Mouse (Mus musculus) splenic B cell, adult 2 months (primary cell): ENCODE results near the gene Pmepa1.
A peak's percentile ranks its signal among the peaks of the same experiment; 100 is the strongest.

Experiments
- DNase-seq: peaks from one replicate; pipeline ENCODE4 v3.0.0-alpha.2; 2011; ENCODE audit warnings: low read depth, low spot score
- H3K27me3 ChIP-seq: 2 replicates; pipeline ENCODE4 v1.6.1; 2012; ENCODE audit warnings: mild to moderate bottlenecking, low read length, moderate library complexity, mixed read lengths; ENCODE audit not compliant: control insufficient read depth, poor library complexity, insufficient read depth, severe bottlenecking
- H3K36me3 ChIP-seq: 2 replicates; pipeline ENCODE4 v1.6.1; 2012; ENCODE audit warnings: mild to moderate bottlenecking, low read length, moderate library complexity, mixed read lengths; ENCODE audit not compliant: control insufficient read depth, poor library complexity, insufficient read depth, severe bottlenecking

The Pmepa1 gene

GRCm38 (mm10) chr2:173285816-173286538 lies 9.6 kb upstream of the Pmepa1 start:
- DNase-seq, result no peak
- no peaks in the 10 kb centered on the region; the same call in 1 of the 2 replicates for H3K27me3 ChIP-seq

GRCm38 (mm10) chr2:173284771-173285170 lies 8.4 kb upstream of the Pmepa1 start:
- DNase-seq, result no peak
- H3K36me3 ChIP-seq, result no peaks in the 10 kb centered on the region
- no peaks in the 10 kb centered on the region; the same call in 1 of the 2 replicates for H3K27me3 ChIP-seq

More at GRCm38 (mm10) chr2:173285816-173286538, 9.6 kb upstream of the Pmepa1 start:
- H3K36me3 ChIP-seq, result no peaks in the 10 kb centered on the region

- H3K36me3 ChIP-seq, result no peaks in the 10 kb centered on the region
- no peaks in the 10 kb centered on the region; the same call in 1 of the 2 replicates for H3K27me3 ChIP-seq
- DNase-seq, result no peak
Measured at GRCm38 (mm10) chr2:173282191-173282590, 5.9 kb upstream of the Pmepa1 start.

- Histone ChIP-seq H3K27me3 (no peaks in the 10 kb centered on the region), H3K36me3 (no peaks in the 10 kb centered on the region)
- no peak for DNase-seq
Measured at GRCm38 (mm10) chr2:173281021-173281937, 4.9 kb upstream of the Pmepa1 start.

GRCm38 (mm10) chr2:173278846-173279580 lies 2.7 kb upstream of the Pmepa1 start:
- Histone ChIP-seq H3K36me3 (no peaks in the 10 kb centered on the region), H3K27me3 (0 out of 2 replicates have a peak, but pooled peaks cover 3% of the 10 kb centered on the region)
- DNase-seq, result peak; percentile 67

GRCm38 (mm10) chr2:173276859-173277258 lies 526 bp upstream of the Pmepa1 start:
- 0 out of 2 replicates have a peak, but pooled peaks cover 3% of the 10 kb centered on the region for H3K27me3 ChIP-seq
- no peaks in the 10 kb centered on the region for H3K36me3 ChIP-seq
- no peak for DNase-seq

- Histone ChIP-seq H3K36me3 (no peaks in the 10 kb centered on the region), H3K27me3 (0 out of 2 replicates have a peak, but pooled peaks cover 3% of the 10 kb centered on the region)
- DNase-seq, result peak; percentile 54
Measured at GRCm38 (mm10) chr2:173275343-173276201, 761 bp downstream of the Pmepa1 start.

- Histone ChIP-seq H3K27me3 (0 out of 2 replicates have a peak, but pooled peaks cover 3% of the 10 kb centered on the region), H3K36me3 (no peaks in the 10 kb centered on the region)
- DNase-seq, result peak; percentile 32
Measured at GRCm38 (mm10) chr2:173274428-173275342, 1.6 kb downstream of the Pmepa1 start.

- no peaks in the 10 kb centered on the region for H3K36me3 ChIP-seq
Measured at GRCm38 (mm10) chr2:173273885-173274284, 2.4 kb downstream of the Pmepa1 start.

GRCm38 (mm10) chr2:173272354-173272900 lies 3.9 kb downstream of the Pmepa1 start:
- no peak for DNase-seq
- 0 out of 2 replicates have a peak, but pooled peaks cover 3% of the 10 kb centered on the region for H3K27me3 ChIP-seq
- no peaks in the 10 kb centered on the region for H3K36me3 ChIP-seq

More at GRCm38 (mm10) chr2:173273885-173274284, 2.4 kb downstream of the Pmepa1 start:
- DNase-seq, result peak; percentile 20
- H3K27me3 ChIP-seq, result 0 out of 2 replicates have a peak, but pooled peaks cover 3% of the 10 kb centered on the region

- Histone ChIP-seq H3K27me3 (0 out of 2 replicates have a peak, but pooled peaks cover 3% of the 10 kb centered on the region), H3K36me3 (no peaks in the 10 kb centered on the region)
- DNase-seq, result no peak
Measured at GRCm38 (mm10) chr2:173271541-173271940, 4.8 kb downstream of the Pmepa1 start.

- Histone ChIP-seq H3K27me3 (0 out of 2 replicates have a peak, but pooled peaks cover 2% of the 10 kb centered on the region), H3K36me3 (no peaks in the 10 kb centered on the region)
- no peak for DNase-seq
Measured at GRCm38 (mm10) chr2:173270601-173271248, 5.6 kb downstream of the Pmepa1 start.
